Mouse (Mus musculus): ENCODE data around the gene Nat8f7. TPM values are rescaled to one million over a fixed set of nuclear protein-coding genes. Genes with fewer than 3 reads are reported as not detected.
"Not testable (repeated sequence)": the region's sequence is repeated elsewhere in the genome, so short reads cannot be mapped to it uniquely, and the experiment has no call there.

The Nat8f7 gene
- 0.84 and 1.6 TPM in 2 replicates for polyA plus RNA-seq (2012; rRNA removed)

- not testable (repeated sequence) for H3K4me3 ChIP-seq (ENCODE audit: insufficient read depth, low read length); H3K4me1 ChIP-seq (ENCODE audit: control insufficient read depth, insufficient read depth, low read length); H3K27ac ChIP-seq (ENCODE audit: insufficient read depth, low read length)
These were observed at the start of gene Nat8f7 for GRCm38 (mm10) chr6:85713105-85713504. Nat8f7 (minus strand) TSS chr6:85713205.

- not testable (repeated sequence) for H3K4me1 ChIP-seq (ENCODE audit: control insufficient read depth, insufficient read depth, low read length)
These were observed 49.7 kb upstream of the Nat8f7 start for GRCm38 (mm10) chr6:85762678-85763077.

GRCm38 (mm10) chr6:85755705-85756249 lies 42.8 kb upstream of the Nat8f7 start:
- not testable (repeated sequence) for H3K27ac ChIP-seq (ENCODE audit: insufficient read depth, low read length); H3K4me3 ChIP-seq (ENCODE audit: insufficient read depth, low read length)

More at GRCm38 (mm10) chr6:85762678-85763077, 49.7 kb upstream of the Nat8f7 start:
- H3K4me3 ChIP-seq (ENCODE audit: insufficient read depth, low read length); H3K27ac ChIP-seq (ENCODE audit: insufficient read depth, low read length): not testable (repeated sequence)

GRCm38 (mm10) chr6:85709607-85710006 lies 3.4 kb downstream of the Nat8f7 start:
- H3K4me1 ChIP-seq (ENCODE audit: control insufficient read depth, insufficient read depth, low read length); H3K4me3 ChIP-seq (ENCODE audit: insufficient read depth, low read length); H3K27ac ChIP-seq (ENCODE audit: insufficient read depth, low read length): not testable (repeated sequence)

More at GRCm38 (mm10) chr6:85755705-85756249, 42.8 kb upstream of the Nat8f7 start:
- not testable (repeated sequence) for H3K4me1 ChIP-seq (ENCODE audit: control insufficient read depth, insufficient read depth, low read length)

GRCm38 (mm10) chr6:85709206-85709605 lies 3.8 kb downstream of the Nat8f7 start:
- H3K4me3 ChIP-seq (ENCODE audit: insufficient read depth, low read length); H3K4me1 ChIP-seq (ENCODE audit: control insufficient read depth, insufficient read depth, low read length); H3K27ac ChIP-seq (ENCODE audit: insufficient read depth, low read length): not testable (repeated sequence)

GRCm38 (mm10) chr6:85701943-85702342 lies 11.1 kb downstream of the Nat8f7 start:
- not testable (repeated sequence) for H3K4me1 ChIP-seq (ENCODE audit: control insufficient read depth, insufficient read depth, low read length); H3K27ac ChIP-seq (ENCODE audit: insufficient read depth, low read length); H3K4me3 ChIP-seq (ENCODE audit: insufficient read depth, low read length)

Other genes with a start within 250 kb of the Nat8f7 start
- gene Fbxo41, start 210.2 kb downstream of the Nat8f7 start, polyA plus RNA-seq (2012; rRNA removed): 57.6 and 61.5 TPM in 2 replicates
- 30.9 and 47.9 TPM in 2 replicates for gene Egr4, start 199.6 kb downstream of the Nat8f7 start, polyA plus RNA-seq (2012; rRNA removed)
- gene Alms1, start 125.7 kb downstream of the Nat8f7 start, polyA plus RNA-seq (2012; rRNA removed): 4.2 and 4.4 TPM in 2 replicates
- gene Nat8f3, start 52.5 kb upstream of the Nat8f7 start, polyA plus RNA-seq (2012; rRNA removed): 13.7 and 15.4 TPM in 2 replicates
- 1.6 and 2.8 TPM in 2 replicates for gene Nat8f6, start 107.7 kb upstream of the Nat8f7 start, polyA plus RNA-seq (2012; rRNA removed)
- 6.7 and 7.1 TPM in 2 replicates for gene Nat8f5, start 107.8 kb upstream of the Nat8f7 start, polyA plus RNA-seq (2012; rRNA removed)
- gene Nat8, start 118.9 kb upstream of the Nat8f7 start, polyA plus RNA-seq (2012; rRNA removed): 4.3 and 4.4 TPM in 2 replicates
- gene Nat8f2, start 156.0 kb upstream of the Nat8f7 start, polyA plus RNA-seq (2012; rRNA removed): 0.36 and 0.40 TPM in 2 replicates
- 11.6 and 12.0 TPM in 2 replicates for gene Nat8f4, start 191.7 kb upstream of the Nat8f7 start, polyA plus RNA-seq (2012; rRNA removed)
- 109 and 124 TPM in 2 replicates for gene Tprkb, start 198.7 kb upstream of the Nat8f7 start, polyA plus RNA-seq (2012; rRNA removed)
- gene Nat8f1, start 202.5 kb upstream of the Nat8f7 start, polyA plus RNA-seq (2012; rRNA removed): 43.9 and 46.0 TPM in 2 replicates
- 94.9 and 97.4 TPM in 2 replicates for gene Dusp11, start 248.5 kb upstream of the Nat8f7 start, polyA plus RNA-seq (2012; rRNA removed)

Measured in cortical plate, adult 2 months (tissue).